Mouse (Mus musculus): ENCODE measurements around the gene Cyp8b1. TPM values are rescaled to one million over a fixed set of nuclear protein-coding genes. Genes with fewer than 3 reads are reported as not detected.
A peak's percentile ranks its signal among the peaks of the same experiment; 100 is the strongest.

Gene Cyp8b1
- total and polyA plus RNA-seq, 3 experiments, result not detected

GRCm38 (mm10) chr9:121937944-121938355 is 21.8 kb upstream of the Cyp8b1 start (continued):
- TF ChIP-seq TAL1 (IDR thresholded peaks at IDR 0.05; ENCODE audit: low read length), result no peak

- Histone ChIP-seq H3K9me3 (replicated peaks; ENCODE audit: insufficient read depth, low read length) (no peaks in the 10 kb centered on the region), H3K4me3 (ENCODE audit: control insufficient read depth in 1 of 2, insufficient read depth in 1 of 2, low read depth in 2 of 2, low read length in 2 of 2) (peak overlapping the region; percentile 30 to 92; a peak in 3 of 4 replicates), H3K27ac (ENCODE audit: control insufficient read depth, low read depth, low read length) (peak overlapping the region; percentile 43; the same call in 1 of the 2 replicates), H3K36me3 (ENCODE audit: control insufficient read depth in 1 of 2, insufficient read depth in 2 of 2, low read length in 2 of 2) (peaks cover 0 to 4% of the 10 kb centered on the region in 2 experiments; a peak in 2 of 4 replicates), H3K79me2 (ENCODE audit: control insufficient read depth, insufficient read depth, low read length, poor library complexity) (peaks cover 3% of the 10 kb centered on the region), H3K9ac (ENCODE audit: control insufficient read depth, low read depth, low read length, poor library complexity, severe bottlenecking) (peak overlapping the region; percentile 59), H3K4me1 (ENCODE audit: control insufficient read depth in 1 of 2, insufficient read depth in 2 of 2, low read length in 2 of 2) (peaks cover 0 to 3% of the 10 kb centered on the region in 2 experiments; a peak in 2 of 4 replicates), H3K27me3 (ENCODE audit: control insufficient read depth in 1 of 2, insufficient read depth in 2 of 2, low read length in 2 of 2) (no peaks in the 10 kb centered on the region)
- no peak for TF ChIP-seq EP300 (IDR thresholded peaks at IDR 0.05; ENCODE audit: low read depth in 1 of 2, low read length in 2 of 2)
- TF ChIP-seq TAL1 (IDR thresholded peaks at IDR 0.05; ENCODE audit: low read length), result no peak
- TF ChIP-seq GABPA (IDR thresholded peaks at IDR 0.05; ENCODE audit: low read depth, low read length), result no peak
- no peak for TF ChIP-seq POLR2AphosphoS2 (IDR thresholded peaks at IDR 0.05; ENCODE audit: low read length)
- no peak for TF ChIP-seq RAD21 (IDR thresholded peaks at IDR 0.05; ENCODE audit: low read depth, low read length)
- no peak for TF ChIP-seq ZMIZ1 (IDR thresholded peaks at IDR 0.05; ENCODE audit: low read depth, low read length)
- TF ChIP-seq TBP (IDR thresholded peaks at IDR 0.05; ENCODE audit: low read depth, low read length), result no peak
- TF ChIP-seq RCOR1 (IDR thresholded peaks at IDR 0.05; ENCODE audit: low read depth, low read length), result no peak
- TF ChIP-seq POLR2AphosphoS5 (IDR thresholded peaks at IDR 0.05; ENCODE audit: borderline replicate concordance, low read depth, low read length), result no peak
- no peak for TF ChIP-seq MYC (IDR thresholded peaks at IDR 0.05; ENCODE audit: low read depth, low read length)
- no peak for TF ChIP-seq KAT2A (conservative IDR thresholded peaks at IDR 0.05; ENCODE audit: low read depth, low read length)
- no peak for TF ChIP-seq NRF1 (IDR thresholded peaks at IDR 0.05; ENCODE audit: insufficient read depth, low read depth, low read length, poor library complexity, severe bottlenecking)
- TF ChIP-seq MAX (IDR thresholded peaks at IDR 0.05; ENCODE audit: low read length), result no peak
- TF ChIP-seq SMC3 (IDR thresholded peaks at IDR 0.05; ENCODE audit: low read depth, low read length), result no peak
- no peak for TF ChIP-seq USF2 (IDR thresholded peaks at IDR 0.05; ENCODE audit: borderline replicate concordance in 1 of 2, insufficient read depth in 1 of 2, low read depth in 1 of 2, low read length in 2 of 2)
- TF ChIP-seq TCF12 (IDR thresholded peaks at IDR 0.05; ENCODE audit: low read depth, low read length), result no peak
- TF ChIP-seq USF1 (IDR thresholded peaks at IDR 0.05; ENCODE audit: low read depth, low read length), result no peak
- no peak for TF ChIP-seq POLR2A (IDR thresholded peaks at IDR 0.05; ENCODE audit: control insufficient read depth in 1 of 2, insufficient read depth in 1 of 2, low read depth in 1 of 2, low read length in 2 of 2, poor library complexity in 1 of 2)
- no peak for DNase-seq (ENCODE audit: low read depth, low spot score)
These were observed 21.4 kb upstream of the Cyp8b1 start for GRCm38 (mm10) chr9:121937451-121937864.

- DNase-seq (ENCODE audit: low read depth, low spot score), result peak; percentile 32
- TF ChIP-seq MAZ (IDR thresholded peaks at IDR 0.05; ENCODE audit: low read depth, low read length) (no peak), GABPA (IDR thresholded peaks at IDR 0.05; ENCODE audit: low read depth, low read length) (no peak), POLR2A (IDR thresholded peaks at IDR 0.05; ENCODE audit: control insufficient read depth in 1 of 2, insufficient read depth in 1 of 2, low read depth in 1 of 2, low read length in 2 of 2, poor library complexity in 1 of 2) (no peak), CTCF (IDR thresholded peaks at IDR 0.05 in 2 of 3, conservative IDR thresholded peaks at IDR 0.05 in 1 of 3; ENCODE audit: control insufficient read depth in 1 of 3, insufficient read depth in 1 of 3, low read depth in 2 of 3, low read length in 3 of 3, poor library complexity in 1 of 3, severe bottlenecking in 1 of 3) (no peak), RCOR1 (IDR thresholded peaks at IDR 0.05; ENCODE audit: low read depth, low read length) (no peak), NRF1 (IDR thresholded peaks at IDR 0.05; ENCODE audit: insufficient read depth, low read depth, low read length, poor library complexity, severe bottlenecking) (no peak), MYB (IDR thresholded peaks at IDR 0.05; ENCODE audit: low read depth, low read length) (no peak), POLR2AphosphoS5 (IDR thresholded peaks at IDR 0.05; ENCODE audit: borderline replicate concordance, low read depth, low read length) (no peak), ZNF384 (IDR thresholded peaks at IDR 0.05; ENCODE audit: low read depth, low read length) (no peak), ZKSCAN1 (IDR thresholded peaks at IDR 0.05; ENCODE audit: low read depth, low read length) (no peak), EP300 (IDR thresholded peaks at IDR 0.05; ENCODE audit: low read depth in 1 of 2, low read length in 2 of 2) (no peak), MXI1 (IDR thresholded peaks at IDR 0.05; ENCODE audit: low read depth, low read length) (no peak), CHD2 (IDR thresholded peaks at IDR 0.05; ENCODE audit: low read length) (no peak), UBTF (IDR thresholded peaks at IDR 0.05; ENCODE audit: borderline replicate concordance, insufficient read depth, low read depth, low read length) (no peak)
- Histone ChIP-seq H3K9me3 (replicated peaks; ENCODE audit: insufficient read depth, low read length) (no peaks in the 10 kb centered on the region), H3K27me3 (ENCODE audit: control insufficient read depth in 1 of 2, insufficient read depth in 2 of 2, low read length in 2 of 2) (no peaks in the 10 kb centered on the region), H3K27ac (ENCODE audit: control insufficient read depth, low read depth, low read length) (no peak overlapping the region), H3K9ac (ENCODE audit: control insufficient read depth, low read depth, low read length, poor library complexity, severe bottlenecking) (no peak overlapping the region), H3K4me1 (ENCODE audit: control insufficient read depth in 1 of 2, insufficient read depth in 2 of 2, low read length in 2 of 2) (peaks cover 0 to 3% of the 10 kb centered on the region in 2 experiments; a peak in 2 of 4 replicates), H3K36me3 (ENCODE audit: control insufficient read depth in 1 of 2, insufficient read depth in 2 of 2, low read length in 2 of 2) (peaks cover 0 to 4% of the 10 kb centered on the region in 2 experiments; a peak in 2 of 4 replicates), H3K4me3 (ENCODE audit: control insufficient read depth in 1 of 2, insufficient read depth in 1 of 2, low read depth in 2 of 2, low read length in 2 of 2) (no peak overlapping the region), H3K79me2 (ENCODE audit: control insufficient read depth, insufficient read depth, low read length, poor library complexity) (peaks cover 3% of the 10 kb centered on the region)
These were observed 20.8 kb upstream of the Cyp8b1 start for GRCm38 (mm10) chr9:121936952-121937351.
